Mouse (Mus musculus) adrenal gland, adult 2 months (tissue): Measurements from ENCODE around the gene Wnk4. TPM values are rescaled to one million over a fixed set of nuclear protein-coding genes. Genes with fewer than 3 reads are reported as not detected.

ENCODE experiments used
- DNase-seq: peaks from one replicate; pipeline ENCODE4 v3.0.0; 2021
- polyA plus RNA-seq: library from polyadenylated mRNA; depleted of rRNA; stranded (reverse); fragments of >200 nt; gene quantifications from 2 replicates; pipeline ENCODE4 v1.2.3, GENCODE M21; 2012
- total RNA-seq, 2 experiments: library from RNA; stranded (reverse); gene quantifications; 2 replicates each; pipeline ENCODE4 v1.2.3; 2021

Gene Wnk4
- total and polyA plus RNA-seq, 3 experiments = 0.94 to 3.7 (median 2.1) TPM

DNA sequence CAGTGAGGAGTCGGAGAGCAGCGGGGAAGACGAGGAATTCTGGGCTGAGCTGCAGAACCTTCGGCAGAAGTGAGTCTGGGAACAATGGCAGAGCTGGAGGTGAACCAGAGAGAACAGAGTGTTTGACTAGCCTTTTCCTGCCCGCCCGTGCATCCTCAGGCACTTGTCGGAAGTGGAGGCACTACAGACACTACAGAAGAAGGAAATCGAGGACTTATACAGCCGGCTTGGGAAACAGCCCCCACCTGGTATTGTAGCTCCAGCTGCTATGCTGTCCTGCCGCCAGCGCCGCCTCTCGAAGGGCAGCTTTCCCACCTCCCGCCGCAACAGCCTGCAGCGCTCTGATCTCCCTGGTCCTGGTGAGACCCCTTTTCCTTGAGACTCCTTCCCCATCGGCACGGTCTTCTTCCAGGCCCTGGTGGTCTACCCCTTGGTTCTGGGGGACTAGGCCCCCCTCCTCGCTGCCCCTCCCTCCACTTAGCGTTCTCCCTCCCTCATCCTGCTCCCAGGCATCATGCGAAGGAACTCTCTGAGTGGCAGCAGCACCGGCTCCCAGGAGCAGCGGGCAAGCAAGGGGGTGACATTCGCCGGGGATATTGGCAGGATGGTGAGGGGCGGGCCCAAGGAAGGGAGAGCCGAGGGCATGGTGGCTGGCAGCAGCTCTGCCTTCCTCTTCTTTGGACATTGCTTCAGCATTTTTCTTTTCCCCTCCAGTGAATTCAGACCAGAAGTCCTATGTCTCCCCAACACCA is 16.1 kb downstream of the Wnk4 start:
- no peak for DNase-seq

DNA sequence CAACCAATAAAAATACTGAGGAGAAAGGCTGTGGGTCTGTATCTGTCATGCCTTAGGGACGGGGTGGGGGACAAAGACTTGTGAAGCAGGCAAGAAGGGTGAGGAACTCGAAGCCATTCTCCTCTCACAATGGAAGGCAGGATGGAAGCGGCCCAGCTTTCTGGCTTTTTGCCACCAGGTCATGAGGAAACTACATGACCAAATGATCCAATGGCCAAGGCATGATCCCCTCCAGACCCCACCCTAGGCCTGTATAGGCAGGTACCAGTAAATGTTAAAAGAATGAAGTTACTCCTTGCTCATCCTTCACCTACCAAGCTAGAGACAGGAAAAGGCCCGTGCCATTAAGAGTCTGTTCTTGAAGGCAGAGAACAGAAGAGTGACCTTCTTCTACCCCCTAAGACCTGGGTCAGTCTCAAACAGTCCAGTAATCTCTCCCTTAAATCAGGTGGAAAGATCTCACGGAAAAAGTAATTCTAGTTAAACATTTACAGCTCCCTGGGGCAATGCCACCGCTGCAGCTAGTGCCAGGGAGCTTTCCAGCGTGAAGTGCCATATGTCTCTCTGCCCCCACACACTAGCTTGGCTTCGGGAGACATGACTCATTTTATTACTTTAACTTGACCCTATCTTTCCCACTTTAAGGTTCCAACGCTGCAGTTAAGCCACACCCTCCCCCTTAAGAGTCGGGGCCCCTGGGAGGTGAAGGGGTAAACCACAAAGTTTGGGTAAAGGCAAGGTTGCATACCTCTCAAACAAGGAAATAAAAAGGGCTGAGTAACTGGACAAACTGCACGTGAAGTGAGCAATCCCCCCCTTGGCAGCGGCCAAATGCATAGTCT is 17.2 kb downstream of the Wnk4 start:
- no peak for DNase-seq

DNA sequence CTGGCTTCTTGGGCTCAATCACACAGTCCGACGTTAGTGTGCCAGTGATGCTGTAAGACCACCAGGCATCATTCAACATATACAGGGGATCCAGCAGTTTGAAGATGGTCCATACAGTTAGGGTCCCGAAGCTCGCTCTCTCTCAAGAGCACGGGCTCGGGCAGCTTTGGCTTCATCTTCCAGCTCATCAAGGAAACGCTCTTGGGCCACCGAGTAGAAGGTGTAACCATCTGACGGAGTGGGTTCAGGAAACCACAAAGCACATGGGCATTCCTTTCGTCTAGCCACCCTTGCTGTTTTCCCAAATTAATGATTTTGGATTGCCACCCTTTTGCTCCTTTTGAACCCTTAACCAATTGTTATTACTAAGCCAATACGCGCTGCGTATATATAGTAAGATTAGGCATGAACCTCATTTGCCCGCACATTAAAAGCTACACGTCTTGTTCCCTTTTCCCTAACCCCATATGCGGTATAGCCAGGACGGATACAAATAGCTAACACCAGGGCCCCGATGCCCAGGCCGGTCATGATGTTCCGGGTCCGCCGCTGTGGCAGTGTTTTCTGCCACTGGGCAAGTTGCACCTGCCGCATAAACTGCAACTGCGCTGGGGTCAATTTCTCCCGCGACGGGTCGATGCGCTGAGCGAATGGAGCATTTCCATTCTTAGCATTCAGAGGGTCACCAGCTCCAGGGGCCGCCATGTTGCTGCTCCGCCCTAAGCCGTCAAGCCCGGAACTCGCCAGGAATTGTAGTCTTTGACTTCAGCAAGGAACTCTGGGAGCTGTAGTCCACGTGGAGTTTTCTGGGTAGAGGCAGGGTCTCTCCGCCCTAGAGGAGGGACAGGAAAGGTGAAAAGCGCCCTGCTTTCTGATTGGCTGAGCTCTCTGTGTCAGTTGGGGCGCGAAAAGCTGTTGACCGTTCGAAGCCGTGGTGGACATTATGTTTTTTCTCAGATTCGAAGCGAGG is 18.1 kb downstream of the Wnk4 start, which contains the start of the genes Cntd1 and Coa3:
Gene Cntd1 (plus strand): TSS at position 790 of the 970 bp plus-strand sequence.
Gene Coa3 (minus strand): TSS at position 892 of the 970 bp plus-strand sequence.
- peak; percentile 90 for DNase-seq

DNA sequence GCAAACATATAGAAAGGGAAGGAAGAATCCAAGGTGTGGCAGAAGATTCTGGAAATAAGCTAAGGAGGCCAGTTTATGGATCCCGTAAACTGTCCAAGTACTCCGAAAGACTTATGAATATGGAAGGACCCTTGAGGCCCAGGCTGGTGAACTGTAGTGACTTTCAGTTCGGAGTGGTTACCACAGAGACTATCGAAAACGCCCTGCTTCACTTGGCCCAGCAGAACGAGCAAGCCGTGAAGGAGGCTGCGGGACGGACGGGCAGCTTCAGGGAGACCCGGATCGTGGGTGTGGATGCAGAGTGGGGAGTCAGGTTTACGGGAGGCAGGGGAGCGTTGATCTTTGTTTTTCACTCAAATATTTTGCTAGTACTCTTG is 18.8 kb downstream of the Wnk4 start:
- no peak for DNase-seq

DNA sequence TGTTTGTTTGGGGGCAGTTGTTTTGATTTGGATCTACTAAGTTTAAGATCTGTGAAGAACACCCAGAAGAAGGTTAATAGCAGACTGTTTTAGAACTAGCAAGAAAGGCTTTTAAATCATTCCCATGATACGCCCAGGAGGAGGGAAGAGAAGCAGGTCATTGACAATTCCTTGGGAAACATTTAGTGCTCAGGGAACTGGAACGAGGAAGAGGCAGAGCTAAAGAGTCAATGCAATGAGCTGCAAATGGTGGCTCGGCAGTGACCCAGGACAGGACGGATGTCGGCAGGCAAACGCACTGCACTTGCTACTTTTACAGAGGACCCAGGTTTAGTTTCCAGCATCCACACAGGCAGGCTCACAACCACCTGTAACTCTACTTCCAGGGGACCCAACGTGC is 20.5 kb downstream of the Wnk4 start:
- DNase-seq = no peak

DNA sequence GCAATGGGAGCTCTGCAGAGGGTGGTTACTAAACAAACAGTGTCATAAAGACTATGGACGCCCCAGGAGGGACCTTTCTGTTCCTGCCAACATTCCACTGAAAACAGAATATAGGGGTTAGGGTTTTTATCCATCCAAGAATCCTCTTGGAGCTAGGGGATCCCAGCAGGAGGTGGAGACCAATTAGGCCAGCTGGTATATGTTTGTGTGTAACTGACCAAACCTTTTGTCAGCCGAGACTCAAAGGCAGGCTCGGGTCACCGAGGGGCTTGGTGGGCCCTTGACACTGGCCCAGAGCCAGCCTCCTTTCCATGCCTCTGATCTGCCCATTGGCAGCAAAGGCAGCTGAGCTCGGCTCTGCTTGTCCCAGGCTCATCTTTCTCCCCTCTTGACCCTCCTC is 22.5 kb downstream of the Wnk4 start:
- DNase-seq = no peak

DNA sequence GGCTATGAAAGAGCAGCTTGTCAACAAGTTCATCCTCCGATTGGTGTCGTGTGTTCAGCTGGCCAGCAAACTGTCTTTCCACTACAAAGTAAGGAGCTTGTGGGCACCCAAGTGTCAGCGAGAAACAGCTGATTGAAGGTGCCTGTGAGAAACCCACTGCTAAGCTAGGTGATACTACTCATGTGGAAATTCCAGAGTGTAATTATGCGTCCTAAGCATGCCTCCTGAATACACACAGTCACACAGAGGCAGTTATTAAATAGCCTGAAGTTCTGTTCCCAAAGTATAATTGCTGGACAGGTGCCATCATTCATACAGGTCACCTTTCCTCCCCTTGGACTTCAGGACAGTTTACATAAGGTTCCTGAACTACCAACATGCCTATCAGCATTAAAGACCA is 23.4 kb downstream of the Wnk4 start:
- DNase-seq = no peak

DNA sequence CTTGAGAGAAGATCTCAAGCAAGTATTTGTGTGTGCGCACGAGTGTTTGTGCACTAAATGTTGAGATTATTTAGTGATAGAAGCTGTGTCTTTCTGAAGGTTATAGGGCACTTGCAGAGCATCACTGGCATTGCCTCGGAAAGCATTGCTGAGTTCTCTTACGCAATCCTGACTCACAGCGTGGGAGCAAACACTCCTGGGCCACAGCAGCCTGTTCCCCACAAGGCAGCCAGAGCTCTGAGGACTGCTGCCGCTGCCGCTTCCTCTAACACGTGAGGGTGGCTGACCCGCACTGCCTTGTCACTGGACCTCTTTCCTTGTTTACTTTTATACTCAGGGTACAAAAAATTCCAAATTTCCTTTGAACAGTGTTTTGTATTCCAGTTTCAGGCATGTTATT is 26.9 kb downstream of the Wnk4 start:
- DNase-seq = peak; percentile 83

DNA sequence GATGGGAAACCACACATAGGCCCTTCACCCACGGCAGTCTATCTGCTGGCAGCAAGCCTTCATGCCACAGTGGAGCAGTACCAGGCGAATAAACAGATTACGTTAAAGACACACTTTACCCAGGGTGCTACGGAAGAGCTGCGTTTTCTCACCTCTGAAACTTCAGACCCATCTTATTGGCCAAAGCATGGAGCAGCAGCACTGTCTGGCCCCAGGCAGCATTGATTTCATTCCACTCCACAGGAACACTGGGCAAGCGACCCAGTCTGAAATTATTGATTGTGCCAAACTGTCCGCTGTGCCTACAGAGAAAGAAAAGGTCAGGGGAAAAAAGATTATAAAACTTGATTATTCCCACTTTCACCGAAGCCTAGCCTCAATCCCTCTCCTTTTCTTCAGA is 30.9 kb downstream of the Wnk4 start:
- DNase-seq = no peak

DNA sequence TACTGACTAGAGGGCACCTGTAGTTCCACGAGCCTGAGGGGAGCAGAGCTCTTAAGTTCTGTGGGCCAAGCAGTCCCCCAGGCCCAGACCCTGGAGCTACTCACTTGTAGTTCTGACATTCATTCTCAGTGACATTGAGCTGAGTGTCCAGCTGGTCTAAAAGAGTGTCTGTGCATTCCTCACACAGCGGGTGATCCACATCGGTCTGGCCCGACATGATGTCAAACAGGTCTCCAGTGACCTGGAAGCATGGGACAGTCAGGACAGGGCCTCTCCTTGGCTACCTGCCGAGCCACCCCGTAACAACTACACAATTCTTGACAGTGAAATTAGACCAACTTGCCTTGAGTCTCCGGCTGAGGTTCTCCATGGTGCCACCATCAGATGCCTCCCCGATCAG is 34.8 kb downstream of the Wnk4 start:
- DNase-seq = no peak

DNA sequence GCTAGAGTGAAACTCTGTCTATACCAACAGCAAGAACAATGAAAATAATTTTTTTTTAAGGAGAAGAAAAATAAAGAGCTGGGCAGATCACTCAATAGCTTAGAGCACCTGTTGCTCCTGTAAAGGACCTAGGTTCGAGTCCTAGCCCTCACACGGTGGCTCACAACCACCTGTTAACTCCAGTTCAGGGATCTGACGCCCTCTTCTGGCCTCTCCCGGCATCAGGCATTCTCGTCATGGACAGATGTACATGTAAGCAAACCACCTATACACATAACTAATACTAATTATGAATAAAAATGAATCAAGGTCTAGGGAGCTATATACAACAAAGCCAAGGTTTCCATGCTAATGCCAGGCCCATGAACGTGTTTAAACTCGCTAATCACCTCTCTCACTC is 40.5 kb downstream of the Wnk4 start:
- DNase-seq = no peak

DNA sequence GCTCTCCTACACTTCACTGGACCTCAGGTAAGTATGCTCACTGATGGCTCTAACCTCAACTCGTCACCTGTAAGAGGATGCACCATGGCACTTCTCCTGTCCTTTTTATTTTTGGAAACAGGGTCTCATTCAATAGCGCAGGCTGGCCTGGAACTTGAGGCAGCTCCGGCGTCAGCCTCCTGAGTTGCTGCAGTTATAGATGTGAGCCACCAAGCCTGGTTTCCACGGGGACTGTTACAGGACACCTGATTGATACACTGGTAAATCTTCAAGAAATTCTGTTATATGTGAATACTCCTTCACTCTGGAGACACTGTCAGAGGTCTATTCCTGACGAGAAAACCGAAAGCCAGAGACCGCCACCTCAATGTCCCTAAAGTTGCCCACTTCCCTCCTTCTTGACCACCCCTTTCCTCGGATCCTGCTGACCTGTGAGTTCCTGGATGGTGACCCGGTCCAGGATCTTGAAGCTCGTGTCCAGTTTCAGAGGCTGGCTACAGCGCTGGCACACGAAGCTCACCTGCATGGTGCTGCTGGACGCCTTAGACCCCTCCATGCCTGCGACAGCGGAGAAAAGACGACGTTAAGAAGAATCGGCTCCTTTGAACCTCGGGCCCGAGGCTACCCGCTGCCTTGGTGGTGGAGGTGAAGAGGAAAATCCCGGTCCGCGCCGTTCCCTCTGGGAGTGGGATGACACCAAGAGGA is 41.1 kb downstream of the Wnk4 start:
- DNase-seq = no peak

DNA sequence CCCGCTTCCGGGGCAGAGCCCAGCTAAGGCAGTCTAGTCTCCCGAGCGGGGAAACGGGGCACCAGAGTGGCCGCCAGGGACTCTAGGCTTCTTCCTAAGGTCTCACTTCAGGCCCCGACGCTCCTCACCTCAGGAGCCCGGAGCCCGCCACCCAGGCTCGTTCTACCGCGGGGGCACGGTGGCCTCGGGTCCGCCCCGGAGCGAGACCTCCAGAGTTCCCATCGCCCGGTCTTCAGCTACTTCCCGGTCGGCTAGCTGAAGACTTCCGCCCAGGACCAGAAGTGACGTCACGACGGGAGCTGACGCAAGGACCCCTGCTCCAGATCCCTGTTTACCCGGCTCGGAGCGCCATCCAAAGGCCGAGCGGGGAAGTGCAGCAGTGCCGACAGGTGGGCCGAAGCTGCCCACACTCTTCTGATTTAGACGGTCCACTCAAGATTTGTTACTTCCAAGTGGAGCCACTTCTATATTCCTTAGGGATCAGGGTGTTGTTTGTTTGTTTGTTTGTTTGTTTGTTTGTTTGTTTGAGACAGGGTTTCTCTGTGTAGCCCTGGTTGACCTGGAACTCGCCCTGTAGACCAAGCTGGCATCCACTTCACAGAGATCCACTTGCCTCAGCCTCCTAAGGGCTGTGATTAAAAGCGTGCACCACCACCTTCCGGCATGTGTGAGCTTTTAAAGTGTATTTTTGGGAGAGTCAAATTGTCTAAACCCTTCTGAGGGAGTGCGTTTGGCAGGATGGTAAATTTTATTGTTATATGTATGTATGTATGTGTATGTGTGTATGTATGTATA is 41.8 kb downstream of the Wnk4 start, which contains the start of gene Becn1:
Gene Becn1 (minus strand): TSS at position 283 of the 795 bp plus-strand sequence.
- peak; percentile 94 for DNase-seq

DNA sequence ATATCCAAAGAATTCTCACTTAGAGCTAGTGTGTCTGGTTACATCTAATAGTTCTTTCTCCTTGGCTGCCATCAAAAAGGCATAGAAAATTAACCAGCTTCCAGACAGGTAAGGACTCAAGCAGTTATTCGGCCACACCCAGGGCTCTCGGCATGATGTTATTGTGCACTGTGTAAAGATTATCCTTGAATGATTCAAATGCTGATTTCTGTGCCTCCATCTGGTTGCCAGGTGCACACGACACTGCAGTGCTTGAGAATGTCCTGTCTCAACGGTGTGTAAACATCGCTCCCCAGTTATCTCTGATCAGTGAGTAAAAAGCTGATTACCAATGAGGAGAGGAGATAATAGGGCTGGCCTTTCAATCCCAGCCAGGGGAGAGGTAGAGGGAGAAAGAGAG is 47.4 kb downstream of the Wnk4 start:
- no peak for DNase-seq

DNA sequence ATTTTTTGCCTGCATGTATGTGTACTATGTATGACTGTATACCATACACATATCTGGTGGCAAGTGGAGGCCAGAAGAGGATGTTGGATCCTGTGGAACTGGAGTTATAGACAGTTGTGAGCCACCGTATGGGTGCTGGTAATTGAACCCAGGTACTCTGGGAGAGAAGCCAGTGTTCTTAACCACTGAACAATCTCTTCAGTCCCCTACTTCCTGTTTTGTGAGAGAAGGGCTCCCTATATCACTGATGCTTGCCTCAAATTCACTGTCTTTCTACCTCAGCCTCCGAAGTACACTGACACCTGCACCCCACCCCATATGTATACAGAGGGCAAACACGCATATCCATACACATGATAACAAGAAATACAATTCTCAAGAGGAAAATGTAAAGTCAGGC is 50.7 kb downstream of the Wnk4 start:
- DNase-seq = no peak

DNA sequence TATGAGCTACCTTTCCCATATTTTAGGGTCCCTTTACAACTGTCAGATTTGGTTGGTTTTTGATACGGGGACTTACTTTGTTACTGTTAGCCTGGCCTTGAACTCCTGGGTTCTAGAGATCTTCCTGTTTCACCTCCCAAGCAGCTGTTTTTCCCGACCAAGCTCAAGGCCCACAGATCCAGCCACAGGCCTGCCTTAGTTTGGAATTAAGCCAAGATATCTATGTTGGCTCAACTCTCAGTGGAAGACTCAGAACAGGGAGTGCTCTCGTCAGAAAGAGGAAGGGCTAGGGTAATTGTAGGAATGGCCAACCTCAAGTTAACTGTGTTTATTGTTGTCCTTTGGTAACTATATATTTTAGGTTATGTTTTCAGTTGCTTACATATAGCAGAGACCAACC is 51.8 kb downstream of the Wnk4 start:
- DNase-seq = no peak

DNA sequence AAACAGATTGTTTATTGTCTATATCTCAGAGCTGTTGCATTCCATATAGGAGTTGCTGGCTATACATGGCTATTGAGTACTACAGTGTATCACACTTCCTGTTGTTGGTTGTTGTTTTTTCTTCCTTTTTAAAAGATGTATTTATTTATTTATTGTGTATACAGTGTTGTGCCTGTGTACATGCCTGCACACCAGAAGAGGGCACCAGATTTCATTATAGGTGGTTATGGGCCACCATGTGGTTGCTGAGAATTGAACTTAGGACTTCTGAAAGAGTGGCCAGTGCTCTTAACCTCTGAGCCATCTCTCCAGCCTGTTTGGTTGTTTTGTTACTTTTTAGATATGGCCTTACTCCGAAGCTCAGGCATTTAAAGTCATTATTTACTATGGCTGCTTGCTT is 54.2 kb downstream of the Wnk4 start:
- DNase-seq = no peak

DNA sequence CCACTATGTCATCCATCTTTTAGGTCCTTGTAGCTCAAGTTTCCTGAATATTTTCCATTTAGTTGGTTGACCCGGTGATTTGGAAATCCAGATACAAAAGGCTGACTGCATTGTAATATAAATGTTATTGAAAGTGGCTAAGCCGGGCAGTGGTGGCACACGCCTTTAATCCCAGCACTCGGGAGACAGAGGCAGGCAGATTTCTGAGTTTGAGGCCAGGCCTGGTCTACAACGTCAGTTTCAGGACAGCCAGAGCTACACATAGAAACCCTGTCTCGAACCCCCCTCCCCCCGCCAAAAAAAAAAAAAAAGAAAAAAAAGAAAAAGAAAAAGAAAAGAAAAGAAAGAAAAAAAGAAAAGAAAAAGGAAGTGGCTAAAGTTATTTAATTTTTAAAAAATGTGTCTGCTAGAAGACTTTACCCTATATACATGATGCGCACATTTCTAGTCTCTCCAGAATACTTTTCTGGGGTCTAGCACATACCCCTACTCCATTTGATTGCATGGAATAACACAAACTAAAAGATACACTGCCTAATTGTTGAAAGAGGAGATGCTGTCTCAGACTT is 54.8 kb downstream of the Wnk4 start:
- DNase-seq = no peak

DNA sequence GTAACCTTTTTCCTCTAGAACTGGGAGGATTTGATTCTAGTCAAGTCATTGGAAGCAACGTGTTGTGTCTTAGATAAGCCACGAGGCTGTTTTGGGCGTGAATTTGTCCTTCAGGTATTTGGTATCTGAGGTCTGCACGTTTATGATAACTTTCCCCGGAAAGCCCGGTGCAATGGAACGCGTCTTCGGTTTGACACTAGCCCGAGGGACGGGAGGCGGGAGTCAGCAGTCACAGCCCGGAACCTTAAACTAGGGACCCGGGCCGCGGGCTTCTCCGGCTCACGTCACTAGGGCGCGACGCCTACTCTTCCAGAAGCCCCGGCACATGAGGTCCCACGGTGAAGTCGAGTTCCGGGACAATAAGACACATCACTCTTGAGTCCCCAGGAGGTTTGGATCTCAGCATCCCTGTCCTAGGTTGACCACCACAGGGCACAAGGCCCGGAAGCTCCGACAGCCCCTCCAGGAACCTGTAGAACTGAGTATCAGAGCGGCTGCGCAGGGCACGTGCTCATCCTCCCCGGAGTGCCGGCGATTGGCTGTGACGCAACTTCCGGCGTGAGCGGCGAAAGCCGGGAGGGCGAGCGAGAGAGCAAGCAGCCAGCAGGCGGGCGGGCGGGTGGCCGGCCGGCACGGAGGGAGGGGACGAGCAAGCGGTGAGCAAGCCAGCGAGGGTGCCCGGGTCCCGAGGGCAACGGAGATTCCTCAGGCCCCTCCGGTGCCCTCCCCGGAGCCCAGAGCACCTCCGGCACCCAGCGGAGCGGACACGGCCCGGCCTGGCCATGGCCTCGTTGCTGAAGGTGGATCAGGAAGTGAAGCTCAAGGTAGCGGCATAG is 55.5 kb downstream of the Wnk4 start, which contains the start of gene Psme3:
Gene Psme3 (plus strand): TSS at position 549 of the 836 bp plus-strand sequence.
- peak; percentile 96 for DNase-seq
